Mouse (Mus musculus): ENCODE measurements around the gene Cpne2. TPM values are rescaled to one million over a fixed set of nuclear protein-coding genes. Genes with fewer than 3 reads are reported as not detected.
A peak's percentile ranks its signal among the peaks of the same experiment; 100 is the strongest.

Gene Cpne2
- total RNA-seq, 2 experiments from 2014 or later, result 5.8 to 10.1 TPM

DNA sequence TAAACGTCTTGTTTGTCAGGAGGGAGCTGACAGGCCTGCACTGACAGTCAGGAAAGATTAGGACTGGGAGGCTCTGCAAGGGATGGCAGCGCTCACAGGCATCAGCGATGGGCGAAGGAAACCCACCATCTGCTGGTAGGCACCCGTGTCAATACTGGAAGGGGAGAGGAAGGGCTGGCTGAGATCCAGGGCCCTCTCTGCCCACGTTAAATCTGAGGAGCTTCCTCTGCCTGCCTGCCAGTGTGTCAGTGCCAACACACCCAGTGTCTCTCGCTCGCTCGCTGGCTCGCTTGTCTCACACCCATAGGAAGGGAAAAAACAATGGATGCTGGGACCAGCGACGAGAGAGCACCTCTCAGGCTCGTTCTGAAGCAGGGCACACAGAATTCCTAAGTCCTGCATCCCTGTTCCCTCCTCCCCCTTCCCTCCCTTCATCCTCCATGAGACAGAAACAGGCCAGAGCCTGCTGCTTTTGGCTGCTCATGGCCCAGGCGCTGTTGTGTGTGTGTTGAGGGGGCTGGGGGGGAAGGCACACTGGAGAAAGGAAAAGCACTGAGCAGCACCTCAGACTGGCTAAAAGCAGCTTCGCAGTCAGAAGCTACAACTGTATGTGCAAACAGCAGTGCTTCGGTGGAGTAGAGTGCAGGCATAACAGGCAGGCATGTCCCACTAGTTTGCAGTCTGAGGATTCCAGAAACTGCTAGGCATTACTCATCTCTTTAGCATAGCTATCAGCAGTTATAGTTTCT lies 41.5 kb downstream of the Cpne2 start:
- no peak for DNase-seq (ENCODE audit: low spot score)

DNA sequence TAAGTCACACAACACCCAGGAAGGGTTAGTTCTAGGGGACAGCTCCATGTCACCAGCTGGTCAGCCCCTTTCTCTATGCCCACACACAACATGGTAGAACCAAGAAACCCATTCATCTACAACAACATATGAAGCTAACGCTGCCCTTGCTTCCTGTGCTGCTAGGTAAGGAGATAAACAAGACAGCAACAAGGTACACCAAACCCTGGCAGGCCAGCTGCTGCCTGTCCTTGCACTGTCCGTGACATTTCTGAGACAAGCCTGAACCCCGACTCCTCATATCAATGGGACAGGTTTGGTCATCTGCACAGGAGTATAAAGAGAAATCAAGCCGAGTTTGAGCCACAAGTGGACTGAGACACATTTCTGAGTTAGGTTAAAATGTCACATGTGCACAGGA lies 42.4 kb downstream of the Cpne2 start:
- DNase-seq (ENCODE audit: low spot score), result no peak

DNA sequence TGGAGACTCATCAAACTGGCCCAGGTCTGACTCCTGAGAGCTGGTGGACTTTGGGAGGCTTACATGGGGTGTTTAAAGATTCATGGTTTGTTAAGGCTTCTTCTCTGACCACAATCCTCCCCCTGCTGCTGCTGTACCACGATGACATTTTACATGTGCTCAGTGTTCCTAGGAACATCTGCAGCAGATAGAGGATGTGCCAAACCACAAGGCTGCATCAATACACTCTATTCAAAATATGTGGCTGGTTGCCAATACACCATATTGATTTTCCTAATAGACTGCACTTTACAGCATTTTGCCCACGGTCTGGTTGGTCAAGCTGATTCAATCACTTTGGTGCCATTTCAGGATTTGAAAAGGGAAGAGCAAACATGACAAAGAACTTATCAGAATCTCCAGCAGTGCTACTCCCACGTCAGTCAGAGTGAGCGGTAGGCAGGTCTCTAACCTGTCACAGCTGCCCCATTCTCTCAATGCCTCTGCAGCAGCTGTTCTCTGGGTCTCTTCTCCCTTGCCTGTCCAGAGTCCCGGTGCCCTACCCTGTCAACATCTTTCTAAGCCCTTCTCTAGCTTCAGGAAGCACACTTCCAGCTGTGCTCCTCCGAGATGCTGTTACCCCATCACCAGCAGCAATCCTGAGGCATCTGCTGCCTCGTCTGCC lies 49.2 kb downstream of the Cpne2 start:
- no peak for DNase-seq (ENCODE audit: low spot score)

DNA sequence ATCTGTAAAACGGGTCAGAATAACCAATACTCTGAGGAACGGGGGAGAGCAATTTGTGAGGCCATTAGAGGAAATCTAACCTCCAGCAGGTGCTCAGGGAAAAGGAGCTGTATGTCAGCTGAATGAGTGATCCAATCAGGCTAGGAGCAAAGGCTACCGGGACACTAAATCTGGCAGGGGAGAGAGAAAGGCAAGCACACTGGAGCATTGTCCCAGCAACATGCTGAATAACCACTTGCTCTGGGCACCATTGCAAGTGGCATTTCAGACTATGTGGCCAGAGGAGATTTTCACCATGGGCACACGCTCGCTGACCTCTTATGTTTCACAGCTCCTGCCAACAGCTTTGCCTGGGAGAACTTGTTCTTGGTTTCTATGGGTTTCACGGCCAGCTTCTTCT lies 49.8 kb downstream of the Cpne2 start:
- peak; percentile 70 for DNase-seq (ENCODE audit: low spot score)

DNA sequence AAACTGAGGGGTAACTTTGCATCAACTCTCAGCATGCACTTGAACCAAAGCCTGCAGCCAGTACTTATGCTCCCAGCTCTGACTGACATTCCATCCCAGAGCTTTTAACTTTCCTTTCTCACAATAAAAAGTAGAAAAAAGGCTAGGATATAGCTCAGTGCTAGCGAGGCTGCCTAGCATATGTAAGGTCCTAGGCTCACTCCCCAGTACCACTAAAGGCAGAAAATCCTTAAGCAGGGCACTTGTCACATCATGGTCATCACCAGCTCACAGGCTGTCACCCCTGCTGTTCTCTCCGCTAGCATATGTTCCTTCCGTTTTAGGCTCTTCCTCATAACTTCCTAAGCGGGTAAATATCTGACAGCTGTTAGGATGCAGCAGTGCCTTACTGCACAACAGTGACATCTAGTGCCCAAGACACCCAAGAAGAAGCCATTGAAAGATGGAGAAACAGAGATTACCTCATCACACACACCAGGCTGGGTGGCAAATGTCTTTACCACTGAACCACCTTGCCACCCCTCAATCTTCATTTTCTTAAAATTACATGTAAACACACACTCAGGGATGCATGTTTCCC lies 51.5 kb downstream of the Cpne2 start:
- DNase-seq (ENCODE audit: low spot score), result peak; percentile 71

DNA sequence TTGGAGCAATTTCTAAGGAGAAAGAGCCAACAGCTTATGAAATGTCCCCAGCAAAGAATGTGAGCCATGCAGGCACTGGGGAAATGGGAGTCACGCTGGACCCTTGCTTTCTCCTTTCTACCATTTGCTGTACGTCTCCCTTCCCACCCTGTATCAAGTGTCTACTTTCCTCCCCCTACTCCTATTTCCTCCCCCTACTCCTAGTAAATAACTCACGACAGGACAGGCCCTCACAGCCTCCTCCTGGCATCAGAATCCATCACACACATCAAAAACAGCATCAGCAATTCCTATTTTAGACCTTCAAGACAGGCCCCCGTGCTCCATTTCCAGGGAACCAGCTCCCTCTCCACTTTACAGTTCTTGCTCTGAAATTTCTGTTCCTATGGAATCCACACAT lies 58.9 kb downstream of the Cpne2 start:
- no peak for DNase-seq (ENCODE audit: low spot score)

DNA sequence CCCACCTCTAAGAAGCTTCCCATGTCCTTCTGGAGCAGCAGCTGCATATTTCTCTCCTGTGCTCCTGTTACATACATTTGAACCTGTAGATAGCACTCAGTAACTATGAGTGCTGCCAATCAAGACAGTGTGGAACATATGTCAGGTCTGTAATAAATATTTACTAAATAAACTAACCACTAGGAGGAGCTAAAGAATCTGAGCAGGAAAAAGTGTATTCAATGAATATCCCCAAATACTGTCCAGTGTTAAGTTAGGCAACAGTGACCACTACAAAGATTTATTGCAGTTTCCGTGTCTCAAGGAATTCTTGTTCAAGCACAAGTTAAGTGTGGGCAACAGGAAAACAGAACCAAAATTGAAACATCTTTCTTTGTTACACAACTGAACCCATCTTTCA lies 61.4 kb downstream of the Cpne2 start:
- no peak for DNase-seq (ENCODE audit: low spot score)

DNA sequence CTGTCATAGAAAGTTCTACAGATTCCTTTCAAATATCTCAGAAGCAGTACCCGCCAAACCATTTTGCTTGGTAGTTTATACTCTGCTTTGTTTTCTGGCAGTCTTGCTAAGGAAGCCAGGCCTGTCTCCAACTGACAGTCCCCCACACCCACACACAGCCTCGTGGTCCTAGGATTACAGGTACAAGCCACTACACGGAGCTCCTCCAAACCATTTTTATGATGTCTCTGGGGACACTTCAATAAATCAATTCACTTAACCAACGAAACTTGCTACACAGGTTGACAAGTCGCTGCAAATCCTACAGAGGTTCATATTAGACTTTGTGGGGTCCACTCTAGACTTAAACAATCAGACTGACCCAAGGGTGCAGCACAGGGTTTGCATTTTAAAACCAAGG lies 67.7 kb downstream of the Cpne2 start:
- no peak for DNase-seq (ENCODE audit: low spot score)

DNA sequence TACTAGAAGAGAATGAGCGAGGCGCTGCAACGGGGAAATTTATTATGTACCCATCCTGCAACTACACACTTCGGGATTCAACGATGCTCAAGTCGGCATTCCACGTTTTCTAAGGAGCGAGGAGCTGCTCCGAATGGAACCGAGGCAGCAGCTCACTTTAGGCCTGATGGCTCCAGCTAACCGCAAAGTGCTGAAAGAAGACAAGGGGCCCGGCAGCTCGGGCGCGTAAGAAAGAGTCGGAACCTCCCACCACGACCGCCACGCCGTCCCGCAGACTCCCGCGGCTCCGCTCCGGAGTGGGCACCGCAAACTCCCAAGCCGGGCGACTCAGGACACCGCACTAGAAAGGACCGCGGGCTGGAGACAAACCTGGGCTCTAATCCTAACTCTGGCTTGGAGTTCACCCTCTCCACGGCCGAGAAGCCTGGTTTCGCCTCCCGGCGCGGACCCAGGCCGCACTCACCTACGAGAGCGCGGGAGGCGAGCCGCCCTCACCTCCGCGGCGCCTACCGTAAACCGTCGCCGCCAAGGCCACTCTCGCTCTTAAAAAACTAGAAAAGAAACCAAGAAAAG lies 68.3 kb downstream of the Cpne2 start:
- DNase-seq (ENCODE audit: low spot score), result peak; percentile 8

DNA sequence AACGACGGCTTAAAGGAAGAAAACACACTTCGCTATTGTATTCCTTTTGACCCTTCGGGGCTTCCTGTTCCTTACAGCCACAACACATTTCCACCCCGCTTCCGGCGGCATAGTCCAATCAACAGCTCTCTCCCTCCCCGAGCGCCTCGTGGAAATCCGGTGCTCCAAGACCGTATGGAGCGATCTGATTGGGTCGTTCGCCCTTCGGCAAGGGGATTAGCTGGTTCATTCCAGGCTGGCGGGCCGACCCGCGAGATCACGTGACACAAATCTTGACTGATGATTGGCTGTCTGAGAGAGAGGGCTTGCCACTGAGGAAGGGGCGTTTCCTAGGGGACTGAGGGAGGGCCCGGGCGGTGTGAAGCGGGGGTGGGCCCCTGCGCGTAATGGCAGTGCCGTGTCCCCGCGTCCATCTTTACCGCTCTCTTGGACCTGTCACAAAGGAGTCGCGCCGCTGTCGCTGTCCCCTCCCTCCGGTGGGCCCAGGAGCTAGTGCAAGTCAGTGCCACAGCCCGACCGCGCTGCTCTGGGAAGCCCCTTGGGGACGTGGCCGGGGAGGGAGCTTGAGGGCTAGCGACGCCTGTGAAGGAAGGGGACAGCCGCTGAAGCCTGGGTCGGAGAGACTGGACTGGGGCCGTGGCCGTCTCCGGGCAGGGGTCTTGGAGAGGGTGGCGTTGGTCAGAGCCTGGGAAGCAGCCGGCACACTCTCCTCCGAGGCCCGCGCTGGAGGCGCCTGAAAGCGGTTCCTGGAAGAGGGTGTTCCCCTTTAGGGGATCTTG lies 69.0 kb downstream of the Cpne2 start, which contains the start of the genes Rspry1 and Fam192a:
TSS of gene Rspry1 (plus strand) at position 331 of the 779 bp plus-strand sequence.
TSS of gene Fam192a (minus strand) at position 391 of the 779 bp plus-strand sequence.
- DNase-seq (ENCODE audit: low spot score), result peak; percentile 100

DNA sequence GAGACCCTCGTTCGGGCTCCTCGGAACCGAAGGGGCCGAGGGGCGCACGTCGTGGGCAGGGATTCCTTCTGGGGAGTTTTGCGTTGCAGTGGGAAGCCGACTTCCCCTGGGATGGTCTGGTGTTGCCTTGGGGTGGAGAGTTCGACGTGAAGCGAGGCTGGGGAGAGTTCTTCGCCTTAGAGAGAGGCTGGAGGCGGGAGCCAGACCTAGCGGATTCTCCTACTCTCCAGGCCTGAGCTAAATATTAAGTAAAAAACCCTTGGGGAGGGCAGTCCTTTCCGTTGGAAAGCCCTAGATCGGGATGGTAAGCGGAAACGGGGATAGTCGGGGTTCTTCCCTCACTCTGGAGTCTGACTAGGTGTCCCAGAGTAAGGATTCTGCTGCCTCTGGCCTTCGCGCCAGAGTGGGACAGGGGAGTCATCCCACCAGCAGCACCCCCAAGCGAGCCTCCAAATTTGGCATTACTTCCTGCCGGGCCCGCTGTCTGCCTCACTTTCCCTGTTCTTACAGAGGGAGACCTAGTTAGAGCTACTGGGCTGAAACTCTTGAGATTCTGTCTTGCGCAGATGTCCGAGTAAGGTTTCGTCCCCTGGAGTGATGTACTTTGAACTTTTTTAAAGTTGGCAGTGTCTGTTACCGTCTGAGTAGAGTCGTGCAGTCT lies 69.8 kb downstream of the Cpne2 start:
- peak; percentile 14 for DNase-seq (ENCODE audit: low spot score)

DNA sequence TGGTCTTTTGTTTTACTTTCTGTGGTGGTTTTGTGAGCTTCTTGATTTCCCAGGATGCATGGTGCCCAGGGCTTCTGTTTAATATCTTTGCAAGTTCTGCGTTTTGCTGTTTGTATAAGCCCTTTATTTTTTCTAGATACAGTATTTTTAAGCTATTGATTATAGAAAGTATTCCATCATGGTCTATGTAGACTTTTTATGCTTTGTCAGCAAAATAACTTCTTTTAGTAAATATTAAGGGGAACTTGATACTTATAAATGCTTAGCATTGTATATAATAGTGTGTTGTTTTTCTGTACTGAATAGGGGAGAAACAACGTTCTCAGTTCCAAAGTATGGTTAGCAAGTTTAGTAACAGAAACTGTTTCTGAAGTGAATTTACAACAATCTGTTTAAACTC lies 71.2 kb downstream of the Cpne2 start:
- DNase-seq (ENCODE audit: low spot score), result no peak

DNA sequence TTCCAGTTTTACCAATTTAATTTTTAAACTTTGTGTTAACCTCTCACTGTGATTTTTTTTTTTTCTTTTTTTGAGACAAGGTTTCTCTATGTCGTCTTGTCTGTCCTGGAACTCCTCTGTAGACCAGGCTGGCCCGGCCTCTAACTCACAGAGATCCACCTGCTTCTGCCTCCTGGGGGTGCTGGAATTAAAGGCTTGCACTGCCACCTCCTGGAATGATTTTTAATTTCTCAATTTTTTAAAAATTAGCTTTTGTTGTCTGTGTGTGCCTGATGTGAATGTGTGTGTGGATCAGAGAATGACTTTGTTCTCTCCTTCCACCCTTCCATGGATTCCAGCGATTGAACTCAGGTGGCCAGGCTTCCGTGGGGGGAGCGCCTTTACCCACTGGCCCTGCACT lies 74.3 kb downstream of the Cpne2 start:
- no peak for DNase-seq (ENCODE audit: low spot score)

Small RNA genes lying within 50 kb of the gene (microRNA-seq; reads per million reads assigned to microRNA genes)
- not detected for gene Mir7072

Other genes with a start within 250 kb of the Cpne2 start
- under 1 TPM in 1 of 2 experiments, not detected in 1; 0.18 TPM for gene Slc12a3, start 203.8 kb upstream of the Cpne2 start, total RNA-seq (2021)
- 100 to 1,000 TPM; 102 to 108 TPM for gene Herpud1, start 146.6 kb upstream of the Cpne2 start, total RNA-seq (2021)
- gene Nlrc5, start 98.6 kb upstream of the Cpne2 start, total RNA-seq (2021), result under 1 TPM; 0.83 to 0.98 TPM
- 1 to 10 TPM; 7.9 TPM for gene Rspry1, start 68.9 kb downstream of the Cpne2 start, total RNA-seq (2021)
- gene Fam192a, start 69.0 kb downstream of the Cpne2 start, total RNA-seq (2021), result 10 to 100 TPM; 18.0 to 22.8 TPM
- 10 to 100 TPM; 50.4 to 54.9 TPM for gene Arl2bp, start 133.6 kb downstream of the Cpne2 start, total RNA-seq (2021)
- gene Pllp, start 163.3 kb downstream of the Cpne2 start, total RNA-seq (2021), result 1 to 10 TPM; 1.3 to 2.0 TPM
- gene Ccl22, start 212.6 kb downstream of the Cpne2 start, total RNA-seq (2021), result not detected
- gene Cx3cl1, start 239.0 kb downstream of the Cpne2 start, total RNA-seq (2021), result 1 to 10 TPM in 1 of 2 experiments, under 1 TPM in 1; 0.71 to 1.5 TPM